Mouse (Mus musculus) ovary, adult 18-20 months (tissue): ENCODE measurements at regions not wholly inside any gene's neighbourhood (a gene's known extent, or its start where the extent isn't known, plus 50 kb on each side); places are given as distances from the start of the nearest gene placed in this dataset.

ENCODE experiments used
- DNase-seq: peaks from one replicate; pipeline ENCODE4 v3.0.0; 2022; ENCODE audit warnings: low spot score, mixed read lengths

DNA sequence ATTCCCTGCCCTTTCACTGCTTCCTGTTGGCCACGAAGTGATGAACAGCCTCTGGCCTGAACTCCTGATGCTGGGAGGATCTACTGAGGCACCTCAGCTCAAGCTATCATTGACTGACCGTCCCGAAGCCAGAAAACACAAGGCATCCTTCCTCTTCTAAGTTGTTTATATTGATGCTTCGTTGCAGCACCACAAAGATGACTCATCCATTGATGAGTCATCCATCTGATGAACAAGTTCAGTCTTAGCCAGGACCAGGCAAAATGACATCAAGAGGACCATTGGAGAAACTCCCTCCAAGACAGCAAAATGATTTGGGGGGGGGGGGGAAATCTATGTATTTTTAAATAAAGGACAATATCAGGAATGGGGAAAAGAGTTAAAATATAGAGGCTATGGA is 144.5 kb downstream of the Rab28 start:
- DNase-seq, result no peak

DNA sequence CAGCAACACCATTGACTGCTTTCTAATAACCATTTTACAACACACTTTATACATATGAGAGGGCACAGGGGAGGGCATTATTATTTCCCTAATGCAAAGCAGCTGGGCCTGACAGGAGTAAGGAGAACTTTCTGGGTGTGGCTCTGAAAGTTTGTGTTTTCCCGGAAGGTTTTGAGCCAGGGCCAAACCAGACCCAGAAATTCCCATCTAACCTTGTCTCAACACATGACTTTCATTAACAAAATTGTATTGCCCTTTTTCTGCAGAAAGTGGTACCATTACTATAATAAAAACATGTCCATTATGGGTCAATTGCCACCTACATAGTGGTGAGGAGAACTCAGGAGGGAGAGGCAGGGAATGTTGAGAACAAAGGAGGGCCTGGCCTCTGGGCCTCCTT is 145.7 kb downstream of the Rab28 start:
- no peak for DNase-seq

DNA sequence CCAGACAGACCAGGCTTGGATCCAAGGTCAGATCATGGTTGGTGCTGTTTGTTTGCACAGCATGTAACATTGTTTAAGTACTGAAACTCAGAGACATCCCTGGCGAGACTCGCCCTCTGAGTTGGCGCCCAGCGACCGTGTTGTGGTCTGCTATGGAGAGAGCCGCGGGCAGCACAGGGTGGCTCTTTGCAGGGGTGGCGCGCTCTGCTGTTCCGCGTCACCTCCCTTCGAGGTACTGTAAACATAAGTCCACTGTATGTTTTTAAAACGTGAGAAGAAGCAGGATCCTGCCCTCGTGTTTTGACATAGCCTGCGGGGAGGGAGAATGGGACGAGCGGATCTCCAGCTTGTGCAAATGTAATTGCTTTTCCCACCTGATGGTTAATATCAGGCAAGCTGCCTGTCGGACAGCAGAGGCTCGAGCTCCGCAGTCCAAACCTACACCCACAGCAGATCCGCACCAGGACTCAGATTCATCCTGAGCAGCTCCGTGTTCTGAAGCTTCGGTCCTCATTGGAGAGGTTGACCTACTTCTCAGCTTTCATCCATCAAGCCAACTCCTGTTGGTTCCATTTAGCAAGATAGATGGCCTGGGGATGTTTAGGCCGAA is 151.2 kb downstream of the Rab28 start:
- peak; percentile 11 for DNase-seq

DNA sequence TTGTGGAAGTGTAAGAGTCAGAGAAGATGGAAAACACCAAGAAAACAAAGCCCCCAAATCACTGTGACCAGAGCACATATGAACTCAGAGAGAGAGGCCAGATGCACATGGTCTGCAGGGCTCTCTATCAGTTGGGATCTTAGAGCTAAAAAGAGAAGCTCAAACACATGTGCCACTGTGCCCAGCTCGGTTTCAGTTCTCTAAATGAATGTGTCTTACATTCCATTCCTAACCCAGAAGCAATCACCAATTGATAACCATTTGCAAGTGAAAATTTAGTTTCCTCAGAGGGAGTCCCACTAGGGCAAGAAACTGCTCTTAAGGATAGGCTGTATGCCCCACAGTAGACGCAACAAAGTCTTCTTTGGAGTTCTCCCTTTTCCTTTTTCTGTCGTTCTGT is 153.6 kb downstream of the Rab28 start:
- DNase-seq, result no peak

DNA sequence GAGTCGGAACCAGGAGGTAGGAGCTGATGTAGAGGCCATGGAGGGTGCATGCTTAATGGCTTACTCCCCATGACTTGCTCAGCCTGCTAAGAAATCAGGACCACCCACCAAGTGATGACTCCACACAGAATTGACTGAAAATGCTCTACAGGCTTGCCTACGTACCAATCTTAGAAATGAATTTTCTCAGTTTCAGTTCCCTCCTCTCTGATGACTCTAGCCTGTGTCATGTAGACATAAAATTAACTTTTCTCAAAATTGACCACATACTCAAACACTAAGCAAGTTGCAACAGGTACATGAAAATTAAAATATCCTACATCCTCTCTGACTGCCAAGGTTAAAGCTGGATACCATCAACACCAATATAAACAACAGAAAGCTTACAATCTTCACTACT is 157.9 kb downstream of the Rab28 start:
- DNase-seq, result no peak

DNA sequence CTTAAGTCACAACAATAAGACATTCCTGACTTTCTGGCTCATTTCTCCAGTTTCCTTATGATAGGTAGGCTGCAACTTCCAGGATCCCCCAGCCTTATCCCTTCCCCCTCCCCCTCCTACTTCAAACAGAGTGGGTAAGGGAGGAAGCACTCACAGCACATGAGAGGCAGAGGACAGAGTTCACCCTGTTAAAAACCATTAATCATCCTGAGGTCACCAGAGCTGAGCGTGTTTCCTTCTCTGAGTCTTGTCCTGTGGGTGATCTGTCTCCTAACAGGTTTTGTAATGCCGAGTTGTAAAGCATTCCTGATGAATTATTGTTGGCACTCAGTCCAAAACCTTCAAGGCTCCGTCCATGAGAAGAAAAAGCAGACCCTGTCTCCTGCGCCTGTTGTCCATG is 161.0 kb downstream of the Rab28 start:
- DNase-seq, result no peak

DNA sequence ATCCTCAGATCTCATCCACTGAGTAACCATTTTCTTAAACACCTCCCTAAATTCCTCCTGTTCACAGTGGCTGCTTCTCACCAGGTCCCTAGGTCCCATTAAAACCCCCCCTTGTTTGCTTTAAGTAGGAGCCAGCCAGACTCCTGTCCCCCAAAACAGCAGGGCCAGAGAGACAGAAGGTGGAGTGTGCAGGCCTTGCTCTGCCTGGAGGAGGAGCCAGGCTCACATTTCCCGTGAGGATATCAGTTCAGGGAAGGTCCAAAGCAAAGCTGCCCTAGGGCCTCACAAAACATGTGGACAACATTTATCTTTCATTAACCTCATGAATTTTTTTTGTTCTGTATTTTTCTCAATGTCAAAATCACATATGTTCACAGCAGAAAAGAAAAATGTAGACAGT is 167.2 kb downstream of the Rab28 start:
- DNase-seq, result no peak

DNA sequence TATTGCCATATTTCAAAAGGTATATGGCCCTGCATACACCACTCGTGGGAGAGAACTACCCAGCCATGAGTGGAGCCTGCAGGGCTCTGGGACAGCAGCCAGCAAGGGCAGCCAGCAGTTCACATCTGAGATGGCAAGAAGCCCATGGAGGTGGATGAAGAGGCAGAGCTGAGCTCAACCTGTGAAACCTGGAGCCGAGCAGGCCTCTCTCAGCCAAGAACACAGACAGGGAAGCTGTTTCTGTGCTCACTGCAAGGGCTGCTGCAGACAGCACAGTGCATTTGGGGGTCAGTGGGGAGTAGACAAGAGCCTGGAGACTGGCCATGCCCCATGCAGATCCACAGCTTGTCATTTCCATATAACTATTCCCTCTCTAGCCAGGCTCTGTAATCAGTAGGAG is 173.4 kb downstream of the Rab28 start:
- no peak for DNase-seq
